ENCODE assay signal across 20 mouse cellular contexts in the genomic region with DNA sequence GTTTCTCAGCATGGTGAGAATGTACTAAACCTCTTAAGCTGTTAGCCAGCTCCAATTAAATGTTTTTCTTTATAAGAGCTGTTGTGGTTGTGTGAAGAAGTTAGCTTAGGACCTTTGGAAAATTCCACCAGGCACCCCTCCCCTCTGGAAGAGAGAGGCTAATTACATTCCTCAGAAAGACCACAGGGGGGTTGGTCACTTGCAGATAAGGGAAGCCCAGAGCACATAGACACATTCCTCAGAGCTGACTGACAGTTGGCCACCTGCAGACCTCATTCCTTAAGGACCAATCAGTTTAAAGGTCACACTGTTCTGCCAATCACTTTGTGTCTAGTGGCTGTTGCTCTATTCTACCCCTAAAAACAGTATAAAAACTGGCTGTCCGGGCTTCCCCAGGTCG. TPM values are rescaled to one million over a fixed set of nuclear protein-coding genes. Genes with fewer than 3 reads are reported as not detected.
DNase-seq lines count a peak whose midpoint lies in the region; TF ChIP-seq lines count a peak whose summit lies in the region.
"Had no signal": no experiment of that assay in that cellular context is flagged by ENCODE, and none has a peak within 500 bp of the region (broad histone marks: within the 10 kb centered on the region; RNA-seq: fewer than 3 reads in every experiment).

No protein-coding gene starts in this region.

- TF ChIP-seq CTCF in embryonic fibroblast, embryonic 13.5 days (IDR thresholded peaks at IDR 0.05; ENCODE audit: borderline replicate concordance, insufficient read depth, low read length): no peak

- H3K4me1 ChIP-seq in embryonic fibroblast, embryonic 13.5 days (ENCODE audit: control insufficient read depth, insufficient read depth, low read length): no peaks in the 10 kb centered on the region
- H3K4me1 ChIP-seq: embryonic facial prominence, embryonic 10.5 days; embryonic facial prominence, embryonic 12.5 days; forebrain, embryonic 10.5 days; forebrain, embryonic 12.5 days had no signal

- no peak for TF ChIP-seq POLR2A in embryonic fibroblast, embryonic 13.5 days (IDR thresholded peaks at IDR 0.05; ENCODE audit: low read depth, low read length)

- peak overlapping the region; percentile 92 for H3K27ac ChIP-seq in embryonic fibroblast, embryonic 13.5 days (ENCODE audit: insufficient read depth, low read length)
- H3K27ac ChIP-seq: embryonic facial prominence, embryonic 10.5 days; embryonic facial prominence, embryonic 12.5 days; forebrain, embryonic 10.5 days; forebrain, embryonic 12.5 days had no signal

- DNase-seq in 3134 (ENCODE audit: extremely low read depth, insufficient read length, low spot score): peak; percentile 37
- DNase-seq in Muller cell, postnatal 12 days (ENCODE audit: inconsistent ontology term): peak; percentile 39
- peak; percentile 57 for DNase-seq in R1 (ENCODE audit: low read depth, low spot score)
- DNase-seq in cerebellum, adult 18-20 months: no peak
- DNase-seq in kidney, postnatal 25 days: no peak
- no peak for DNase-seq in cerebellum, postnatal 25 days
- DNase-seq: adrenal gland, adult 8-10 months; adrenal gland, postnatal 14 days; adrenal gland, postnatal 36 days; B cell, adult 2 months; cerebellum, adult 11-12 months; cerebellum, adult 8-10 months; cerebellum, adult 9-11 months; cerebellum, postnatal 14 days had no signal

- no peak overlapping the region for H3K4me3 ChIP-seq in embryonic fibroblast, embryonic 13.5 days (ENCODE audit: insufficient read depth, low read length)
- H3K4me3 ChIP-seq: embryonic facial prominence, embryonic 10.5 days; embryonic facial prominence, embryonic 12.5 days; erythroblast, embryonic 14.5 days; forebrain, embryonic 10.5 days; forebrain, embryonic 12.5 days had no signal

RNA-seq across cellular contexts. Expression of gene Bod1l, which starts 11.7 kb away (rescaled TPM):
- 26.2 and 27.4 TPM in 2 replicates for polyA plus RNA-seq in embryonic fibroblast, embryonic 13.5 days (2011; ENCODE audit: insufficient read length, low read depth, missing spikeins)

Comparison
In these comparisons a context has a peak if more than half of its experiments do, and no peak if none do; other contexts are left out.
1. DNase-seq: peak in 3134 (single experiment), Muller cell, postnatal 12 days (single experiment) and R1 (single experiment); none in cerebellum, adult 18-20 months (0 of 2), kidney, postnatal 25 days (0 of 2) and cerebellum, postnatal 25 days (0 of 2).